Mouse (Mus musculus): Measurements from ENCODE around the gene Actr3b. TPM values are rescaled to one million over a fixed set of nuclear protein-coding genes. Genes with fewer than 3 reads are reported as not detected.

The Actr3b gene
- polyA plus RNA-seq, 1 experiment from 2014 or later = 0.50 TPM

- WGBS (ENCODE audit: missing documents) = 65% methylated on average over 3 of the region's 3 CpGs
- H3K79me2 ChIP-seq (ENCODE audit: inconsistent target) = no peaks in the 10 kb centered on the region
- no peak overlapping the region for H3K27ac ChIP-seq
- no peak overlapping the region for H3K4me3 ChIP-seq (ENCODE audit: inconsistent target)
- H3K36me3 ChIP-seq (ENCODE audit: inconsistent target) = no peaks in the 10 kb centered on the region
These were observed 130.1 kb downstream of the Actr3b start for GRCm38 (mm10) chr5:25889746-25890382.

- no peaks in the 10 kb centered on the region for H3K36me3 ChIP-seq (ENCODE audit: inconsistent target)
- 100% methylated on average over 1 of the region's 1 CpGs for WGBS (ENCODE audit: missing documents)
- no peaks in the 10 kb centered on the region for H3K79me2 ChIP-seq (ENCODE audit: inconsistent target)
- no peak overlapping the region for H3K4me3 ChIP-seq (ENCODE audit: inconsistent target)
- no peak overlapping the region for H3K27ac ChIP-seq
These were observed 131.5 kb downstream of the Actr3b start for GRCm38 (mm10) chr5:25891321-25891720.

Other genes with a start within 250 kb of the Actr3b start
- not detected in 3 replicates for gene Cct8l1, start 243.9 kb upstream of the Actr3b start, polyA plus RNA-seq (2018)
- 1.3 to 4.8 TPM (median 1.8 TPM) in 3 replicates for gene Xrcc2, start 54.2 kb upstream of the Actr3b start, polyA plus RNA-seq (2018)
- not detected in 3 replicates for gene Gm21663, start 182.4 kb downstream of the Actr3b start, polyA plus RNA-seq (2018)
- gene Gm21671, start 194.4 kb downstream of the Actr3b start, polyA plus RNA-seq (2018) = not detected in 3 replicates
- not detected in 3 replicates for gene Gm21680, start 212.7 kb downstream of the Actr3b start, polyA plus RNA-seq (2018)
- gene Gm21698, start 228.7 kb downstream of the Actr3b start, polyA plus RNA-seq (2018) = not detected in 3 replicates
- gene Gm1979, start 244.8 kb downstream of the Actr3b start, polyA plus RNA-seq (2018) = not detected in 3 replicates